Mouse (Mus musculus) G1E (cell line): Measurements from ENCODE around the gene Fmo6.

Source experiments
- CTCF ChIP-seq: IDR thresholded peaks from 2 replicates; pipeline ENCODE4 v1.5.1; 2012; ENCODE audit warnings: low read depth, low read length, inconsistent platforms, mixed read lengths
- GATA1 ChIP-seq: IDR thresholded peaks from 2 replicates; pipeline ENCODE4 v1.6.1; 2012; ENCODE audit warnings: borderline replicate concordance, low read length, inconsistent platforms, mixed read lengths
- GATA2 ChIP-seq: IDR thresholded peaks from 2 replicates; pipeline ENCODE4 v1.6.1; 2012; ENCODE audit warnings: low read depth, low read length, inconsistent platforms, borderline replicate concordance
- POLR2AphosphoS5 ChIP-seq: IDR thresholded peaks from 2 replicates; pipeline ENCODE4 v1.6.1; 2012; ENCODE audit warnings: low read depth, low read length, inconsistent platforms; ENCODE audit not compliant: insufficient replicate concordance
- TAL1 ChIP-seq: conservative IDR thresholded peaks from 2 replicates; pipeline ENCODE4 v1.6.1; 2012; ENCODE audit warnings: low read depth, low read length, inconsistent platforms, mixed read lengths

GRCm38 (mm10) chr1:162912085-162912484 lies 25.2 kb downstream of the Fmo6 start:
- TF ChIP-seq CTCF (no peak), POLR2AphosphoS5 (no peak), GATA2 (no peak), TAL1 (no peak), GATA1 (no peak)
